Mouse (Mus musculus): ENCODE measurements at regions not wholly inside any gene's neighbourhood (a gene's known extent, or its start where the extent isn't known, plus 50 kb on each side); places are given as distances from the start of the nearest gene placed in this dataset.

DNA sequence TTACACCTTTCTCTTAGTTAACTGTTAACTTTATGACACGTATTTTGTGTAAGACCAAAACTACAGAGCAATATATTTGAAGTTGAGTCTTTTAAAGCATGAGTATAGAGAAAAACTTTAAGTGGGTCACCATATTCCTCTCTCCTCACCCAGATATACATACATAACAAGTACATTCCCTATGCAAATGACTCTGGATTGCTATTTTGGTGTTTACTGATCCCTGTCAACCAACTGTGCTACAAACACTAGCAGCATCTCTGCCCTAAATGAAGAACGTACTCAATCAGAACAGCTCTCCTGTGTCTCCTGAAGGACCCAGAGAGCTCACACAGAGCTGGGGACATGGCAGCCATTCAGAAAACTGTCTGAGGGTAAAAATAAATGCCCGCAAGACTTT lies 363.4 kb upstream of the Rack1 start:
- no peaks in the 10 kb centered on the region for H3K27me3 ChIP-seq (ENCODE audit: control insufficient read depth in 1 of 2, insufficient read depth in 2 of 2, low read length in 2 of 2)
- H3K27ac ChIP-seq (ENCODE audit: control insufficient read depth, low read depth, low read length) = no peak overlapping the region
- no peak for TF ChIP-seq CHD1 (IDR thresholded peaks at IDR 0.05; ENCODE audit: low read depth, low read length)
- no peak for TF ChIP-seq TBP (IDR thresholded peaks at IDR 0.05; ENCODE audit: low read depth, low read length)
- no peak for TF ChIP-seq NRF1 (IDR thresholded peaks at IDR 0.05; ENCODE audit: insufficient read depth, low read depth, low read length, poor library complexity, severe bottlenecking)
- TF ChIP-seq USF2 (IDR thresholded peaks at IDR 0.05; ENCODE audit: borderline replicate concordance in 1 of 2, insufficient read depth in 1 of 2, low read depth in 1 of 2, low read length in 2 of 2) = no peak
- TF ChIP-seq UBTF (IDR thresholded peaks at IDR 0.05; ENCODE audit: borderline replicate concordance, insufficient read depth, low read depth, low read length) = no peak
- TF ChIP-seq TAL1 (IDR thresholded peaks at IDR 0.05; ENCODE audit: low read length) = no peak
- TF ChIP-seq MXI1 (IDR thresholded peaks at IDR 0.05; ENCODE audit: low read depth, low read length) = no peak
- TF ChIP-seq ZNF384 (IDR thresholded peaks at IDR 0.05; ENCODE audit: low read depth, low read length) = no peak
- no peak for TF ChIP-seq MAX (IDR thresholded peaks at IDR 0.05; ENCODE audit: low read length)
- no peak for TF ChIP-seq ZC3H11A (IDR thresholded peaks at IDR 0.05; ENCODE audit: low read depth, low read length)
- TF ChIP-seq JUND (IDR thresholded peaks at IDR 0.05; ENCODE audit: low read depth, low read length) = no peak
- TF ChIP-seq POLR2A (IDR thresholded peaks at IDR 0.05; ENCODE audit: control insufficient read depth in 1 of 2, insufficient read depth in 1 of 2, low read depth in 1 of 2, low read length in 2 of 2, poor library complexity in 1 of 2) = no peak
- TF ChIP-seq ETS1 (IDR thresholded peaks at IDR 0.05; ENCODE audit: low read depth, low read length) = no peak
- TF ChIP-seq POLR2AphosphoS2 (IDR thresholded peaks at IDR 0.05; ENCODE audit: low read length) = no peak
- TF ChIP-seq MAFK (IDR thresholded peaks at IDR 0.05; ENCODE audit: borderline replicate concordance, low read depth, low read length) = no peak
- no peak for TF ChIP-seq USF1 (IDR thresholded peaks at IDR 0.05; ENCODE audit: low read depth, low read length)
- TF ChIP-seq SMC3 (IDR thresholded peaks at IDR 0.05; ENCODE audit: low read depth, low read length) = no peak
- no peak for TF ChIP-seq E2F4 (IDR thresholded peaks at IDR 0.05; ENCODE audit: borderline replicate concordance, low read depth, low read length)
- no peak for TF ChIP-seq EP300 (IDR thresholded peaks at IDR 0.05; ENCODE audit: low read depth in 1 of 2, low read length in 2 of 2)

DNA sequence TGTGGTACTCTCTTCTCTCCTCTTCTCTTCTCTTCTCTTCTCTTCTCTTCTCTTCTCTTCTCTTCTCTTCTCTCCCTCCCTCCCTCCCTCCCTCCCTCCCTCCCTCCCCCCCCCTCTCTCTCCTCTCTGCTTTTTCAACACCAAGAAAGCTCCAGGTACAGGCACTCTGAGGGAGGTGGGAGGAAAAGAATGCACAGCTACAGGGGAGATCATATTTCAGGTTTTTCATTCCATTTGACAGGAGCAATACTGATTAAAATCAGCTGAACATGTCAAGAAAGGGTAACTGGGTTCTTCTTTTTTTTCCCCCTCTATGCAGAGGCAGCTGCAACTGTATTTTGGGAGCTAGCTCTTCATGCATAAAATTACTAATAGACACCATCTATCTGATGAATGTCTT lies 368.8 kb upstream of the Rack1 start:
- no peaks in the 10 kb centered on the region for H3K4me1 ChIP-seq (ENCODE audit: control insufficient read depth in 1 of 2, insufficient read depth in 2 of 2, low read length in 2 of 2)
- no peaks in the 10 kb centered on the region for H3K79me2 ChIP-seq (ENCODE audit: control insufficient read depth, insufficient read depth, low read length, poor library complexity)
- no peak overlapping the region for H3K27ac ChIP-seq (ENCODE audit: control insufficient read depth, low read depth, low read length)
- no peak overlapping the region for H3K9ac ChIP-seq (ENCODE audit: control insufficient read depth, low read depth, low read length, poor library complexity, severe bottlenecking)
- no peaks in the 10 kb centered on the region for H3K9me3 ChIP-seq (replicated peaks; ENCODE audit: insufficient read depth, low read length)
- no peaks in the 10 kb centered on the region for H3K27me3 ChIP-seq (ENCODE audit: control insufficient read depth in 1 of 2, insufficient read depth in 2 of 2, low read length in 2 of 2)
- H3K4me3 ChIP-seq (ENCODE audit: control insufficient read depth in 1 of 2, insufficient read depth in 1 of 2, low read depth in 2 of 2, low read length in 2 of 2) = no peak overlapping the region
- DNase-seq (ENCODE audit: low read depth, low spot score) = no peak
- no peaks in the 10 kb centered on the region for H3K36me3 ChIP-seq (ENCODE audit: control insufficient read depth in 1 of 2, insufficient read depth in 2 of 2, low read length in 2 of 2)
- TF ChIP-seq MAFK (IDR thresholded peaks at IDR 0.05; ENCODE audit: borderline replicate concordance, low read depth, low read length) (no peak), MYC (IDR thresholded peaks at IDR 0.05; ENCODE audit: low read depth, low read length) (no peak), NRF1 (IDR thresholded peaks at IDR 0.05; ENCODE audit: insufficient read depth, low read depth, low read length, poor library complexity, severe bottlenecking) (no peak), USF2 (IDR thresholded peaks at IDR 0.05; ENCODE audit: borderline replicate concordance in 1 of 2, insufficient read depth in 1 of 2, low read depth in 1 of 2, low read length in 2 of 2) (no peak), USF1 (IDR thresholded peaks at IDR 0.05; ENCODE audit: low read depth, low read length) (no peak), UBTF (IDR thresholded peaks at IDR 0.05; ENCODE audit: borderline replicate concordance, insufficient read depth, low read depth, low read length) (no peak), MXI1 (IDR thresholded peaks at IDR 0.05; ENCODE audit: low read depth, low read length) (no peak), SIN3A (IDR thresholded peaks at IDR 0.05; ENCODE audit: low read length) (no peak), ZNF384 (IDR thresholded peaks at IDR 0.05; ENCODE audit: low read depth, low read length) (no peak), MAX (IDR thresholded peaks at IDR 0.05; ENCODE audit: low read length) (no peak), TBP (IDR thresholded peaks at IDR 0.05; ENCODE audit: low read depth, low read length) (no peak), CHD1 (IDR thresholded peaks at IDR 0.05; ENCODE audit: low read depth, low read length) (no peak), POLR2AphosphoS5 (IDR thresholded peaks at IDR 0.05; ENCODE audit: borderline replicate concordance, low read depth, low read length) (no peak), GABPA (IDR thresholded peaks at IDR 0.05; ENCODE audit: low read depth, low read length) (no peak), TAL1 (IDR thresholded peaks at IDR 0.05; ENCODE audit: low read length) (no peak), HCFC1 (IDR thresholded peaks at IDR 0.05; ENCODE audit: low read depth, low read length) (no peak)

More for the DNA sequence above, 363.4 kb upstream of the Rack1 start:
- Histone ChIP-seq H3K79me2 (ENCODE audit: control insufficient read depth, insufficient read depth, low read length, poor library complexity) (no peaks in the 10 kb centered on the region), H3K9ac (ENCODE audit: control insufficient read depth, low read depth, low read length, poor library complexity, severe bottlenecking) (no peak overlapping the region), H3K9me3 (replicated peaks; ENCODE audit: insufficient read depth, low read length) (no peaks in the 10 kb centered on the region), H3K4me1 (ENCODE audit: control insufficient read depth in 1 of 2, insufficient read depth in 2 of 2, low read length in 2 of 2) (no peaks in the 10 kb centered on the region), H3K36me3 (ENCODE audit: control insufficient read depth in 1 of 2, insufficient read depth in 2 of 2, low read length in 2 of 2) (no peaks in the 10 kb centered on the region), H3K4me3 (ENCODE audit: control insufficient read depth in 1 of 2, insufficient read depth in 1 of 2, low read depth in 2 of 2, low read length in 2 of 2) (no peak overlapping the region)
- no peak for DNase-seq (ENCODE audit: low read depth, low spot score)
